Mouse (Mus musculus): ENCODE data around the gene Mlec.
"Not testable (repeated sequence)": the region's sequence is repeated elsewhere in the genome, so short reads cannot be mapped to it uniquely, and the experiment has no call there.

The Mlec gene

GRCm38 (mm10) chr5:115179596-115179995, 21.6 kb upstream of the Mlec start:
- no peak for DNase-seq (ENCODE audit: low read depth, low spot score)

- DNase-seq (ENCODE audit: low read depth, low spot score), result no peak
Measured at GRCm38 (mm10) chr5:115177866-115178265, 19.9 kb upstream of the Mlec start.

GRCm38 (mm10) chr5:115174554-115174953, 16.6 kb upstream of the Mlec start:
- DNase-seq (ENCODE audit: low read depth, low spot score), result no peak

- no peak for DNase-seq (ENCODE audit: low read depth, low spot score)
Measured at GRCm38 (mm10) chr5:115170150-115170549, 12.2 kb upstream of the Mlec start.

GRCm38 (mm10) chr5:115168641-115169415, 10.8 kb upstream of the Mlec start:
- DNase-seq (ENCODE audit: low read depth, low spot score), result no peak

GRCm38 (mm10) chr5:115167396-115167795, 9.4 kb upstream of the Mlec start:
- no peak for DNase-seq (ENCODE audit: low read depth, low spot score)

GRCm38 (mm10) chr5:115166815-115167194, 8.8 kb upstream of the Mlec start:
- no peak for DNase-seq (ENCODE audit: low read depth, low spot score)

- no peak for DNase-seq (ENCODE audit: low read depth, low spot score)
Measured at GRCm38 (mm10) chr5:115165895-115166814, 8.2 kb upstream of the Mlec start.

GRCm38 (mm10) chr5:115165351-115165750, 7.4 kb upstream of the Mlec start:
- DNase-seq (ENCODE audit: low read depth, low spot score), result no peak

GRCm38 (mm10) chr5:115164446-115164845, 6.5 kb upstream of the Mlec start:
- DNase-seq (ENCODE audit: low read depth, low spot score), result not testable (repeated sequence)

- no peak for DNase-seq (ENCODE audit: low read depth, low spot score)
Measured at GRCm38 (mm10) chr5:115163563-115163962, 5.6 kb upstream of the Mlec start.

- DNase-seq (ENCODE audit: low read depth, low spot score), result not testable (repeated sequence)
Measured at GRCm38 (mm10) chr5:115161940-115162279, 3.9 kb upstream of the Mlec start.

- DNase-seq (ENCODE audit: low read depth, low spot score), result no peak
Measured at GRCm38 (mm10) chr5:115161064-115161939, 3.3 kb upstream of the Mlec start.

- DNase-seq (ENCODE audit: low read depth, low spot score), result no peak
Measured at GRCm38 (mm10) chr5:115160655-115161054, 2.7 kb upstream of the Mlec start.

- DNase-seq (ENCODE audit: low read depth, low spot score), result no peak
Measured at GRCm38 (mm10) chr5:115159165-115159564, 1.2 kb upstream of the Mlec start.

- no peak for DNase-seq (ENCODE audit: low read depth, low spot score)
Measured at GRCm38 (mm10) chr5:115156933-115157589, 918 bp downstream of the Mlec start.

GRCm38 (mm10) chr5:115156401-115156800, 1.6 kb downstream of the Mlec start:
- DNase-seq (ENCODE audit: low read depth, low spot score), result no peak

GRCm38 (mm10) chr5:115155831-115156230, 2.1 kb downstream of the Mlec start:
- no peak for DNase-seq (ENCODE audit: low read depth, low spot score)

- DNase-seq (ENCODE audit: low read depth, low spot score), result no peak
Measured at GRCm38 (mm10) chr5:115155156-115155631, 2.8 kb downstream of the Mlec start.

- DNase-seq (ENCODE audit: low read depth, low spot score), result no peak
Measured at GRCm38 (mm10) chr5:115152132-115152956, 5.6 kb downstream of the Mlec start.

Data from brain, embryonic 18.5 days (tissue).